9 mouse cellular contexts compared by ENCODE assay signal in the genomic region with DNA sequence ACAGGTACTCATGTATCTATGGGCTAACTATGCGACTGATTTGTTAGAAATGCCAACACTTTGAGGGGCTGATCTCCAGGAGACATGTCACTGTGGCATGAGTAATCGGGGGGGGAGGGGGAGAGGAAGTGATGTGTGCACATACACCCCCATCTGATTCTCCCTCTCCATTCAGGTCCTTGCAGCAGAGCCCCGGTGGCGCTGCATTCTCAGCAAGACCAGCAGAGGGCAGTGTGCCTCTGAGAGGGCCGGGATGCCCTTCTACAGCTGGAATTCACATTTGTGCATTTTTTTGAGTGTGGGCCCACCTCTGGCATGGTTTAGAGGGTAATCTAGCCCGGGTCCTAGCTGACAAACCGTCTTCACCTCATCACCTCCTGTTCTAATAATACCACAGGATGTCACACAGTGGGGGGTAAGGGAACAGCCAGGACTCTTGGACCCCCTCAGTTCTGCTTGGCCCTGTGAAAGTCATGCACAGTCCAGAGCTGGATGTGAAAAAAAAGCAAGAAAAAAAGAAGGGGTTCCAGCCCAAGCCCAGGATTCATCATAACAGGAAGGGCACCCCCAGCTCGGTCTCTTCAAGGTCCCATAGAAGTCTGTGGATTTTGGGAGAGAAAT.
DNase-seq lines count a peak whose midpoint lies in the region; ATAC-seq and TF ChIP-seq lines count a peak whose summit lies in the region.
"Had no signal": no experiment of that assay in that cellular context is flagged by ENCODE, and none has a peak within 500 bp of the region (broad histone marks: within the 10 kb centered on the region; RNA-seq: fewer than 3 reads in every experiment).

No protein-coding gene starts in this region.

- no peak overlapping the region for H3K9ac ChIP-seq in embryonic facial prominence, embryonic 11.5 days (replicated peaks; ENCODE audit: low read length)
- no peak overlapping the region for H3K9ac ChIP-seq in heart, embryonic 14.5 days (ENCODE audit: low read length)
- H3K9ac ChIP-seq in liver, embryonic 14.5 days (replicated peaks), result no peak overlapping the region
- H3K9ac ChIP-seq: embryonic facial prominence, embryonic 12.5 days had no signal

- TF ChIP-seq CTCF in liver, embryonic 14.5 days (IDR thresholded peaks at IDR 0.05; ENCODE audit: low read depth), result peak; percentile 89

- no peak overlapping the region for H3K27ac ChIP-seq in embryonic facial prominence, embryonic 11.5 days (replicated peaks; ENCODE audit: low read depth, low read length)
- no peak overlapping the region for H3K27ac ChIP-seq in heart, embryonic 14.5 days (replicated peaks in 1 of 2; ENCODE audit: control insufficient read depth in 1 of 2, insufficient read depth in 1 of 2, low read depth in 2 of 2, low read length in 2 of 2)
- no peak overlapping the region for H3K27ac ChIP-seq in liver, embryonic 14.5 days
- H3K27ac ChIP-seq: embryonic facial prominence, embryonic 12.5 days had no signal

- no peaks in the 10 kb centered on the region for H3K36me3 ChIP-seq in embryonic facial prominence, embryonic 11.5 days (replicated peaks; ENCODE audit: control insufficient read depth, insufficient read depth, low read depth, low read length)
- H3K36me3 ChIP-seq in heart, embryonic 14.5 days (ENCODE audit: control insufficient read depth, insufficient read depth, low read length), result no peaks in the 10 kb centered on the region
- H3K36me3 ChIP-seq in liver, embryonic 14.5 days (replicated peaks; ENCODE audit: control insufficient read depth, insufficient read depth, low read depth), result no peaks in the 10 kb centered on the region
- H3K36me3 ChIP-seq: embryonic facial prominence, embryonic 12.5 days had no signal

- H3K4me1 ChIP-seq in embryonic facial prominence, embryonic 11.5 days (ENCODE audit: control insufficient read depth, insufficient read depth, low read length), result no peaks in the 10 kb centered on the region
- peaks cover 9 to 12% of the 10 kb centered on the region in 2 experiments for H3K4me1 ChIP-seq in heart, embryonic 14.5 days (ENCODE audit: control insufficient read depth in 2 of 2, insufficient read depth in 2 of 2, low read length in 2 of 2)
- no peaks in the 10 kb centered on the region for H3K4me1 ChIP-seq in liver, embryonic 14.5 days (replicated peaks; ENCODE audit: control insufficient read depth in 2 of 2, insufficient read depth in 2 of 2, low read length in 1 of 2)

- DNase-seq in B cell, adult 2 months, result peak; percentile 7 to 13
- peak; percentile 89 for DNase-seq in adrenal gland, postnatal 14 days
- peak; percentile 82 for DNase-seq in embryonic facial prominence, embryonic 11.5 days (ENCODE audit: low spot score)
- peak; percentile 83 to 86 for DNase-seq in kidney, postnatal 25 days
- no peak for DNase-seq in liver, embryonic 14.5 days (ENCODE audit: low read depth in 3 of 3, low spot score in 3 of 3)
- DNase-seq in ovary, postnatal 14 days (ENCODE audit: low spot score), result peak; percentile 89
- peak; percentile 24 for DNase-seq in urinary bladder, postnatal 10 days (ENCODE audit: low spot score)

- no peak overlapping the region for H3K4me3 ChIP-seq in embryonic facial prominence, embryonic 11.5 days (ENCODE audit: low read depth, low read length)
- H3K4me3 ChIP-seq in heart, embryonic 14.5 days (ENCODE audit: control insufficient read depth in 1 of 2, insufficient read depth in 1 of 2, low read depth in 1 of 2, low read length in 2 of 2), result no peak overlapping the region
- H3K4me3 ChIP-seq in liver, embryonic 14.5 days (ENCODE audit: insufficient read depth in 1 of 2, low read depth in 2 of 2, low read length in 2 of 2), result no peak overlapping the region
- H3K4me3 ChIP-seq: embryonic facial prominence, embryonic 12.5 days had no signal

- H3K9me3 ChIP-seq in embryonic facial prominence, embryonic 11.5 days (replicated peaks; ENCODE audit: control insufficient read depth, low read length), result no peaks in the 10 kb centered on the region
- H3K9me3 ChIP-seq in heart, embryonic 14.5 days (ENCODE audit: control insufficient read depth, low read length), result no peaks in the 10 kb centered on the region
- H3K9me3 ChIP-seq in liver, embryonic 14.5 days (ENCODE audit: control insufficient read depth, low read length), result no peaks in the 10 kb centered on the region
- H3K9me3 ChIP-seq: embryonic facial prominence, embryonic 12.5 days had no signal

- TF ChIP-seq EP300 in liver, embryonic 14.5 days (IDR thresholded peaks at IDR 0.05; ENCODE audit: low read depth), result no peak

- H3K4me2 ChIP-seq in embryonic facial prominence, embryonic 11.5 days (ENCODE audit: low read depth, low read length), result no peak overlapping the region
- H3K4me2 ChIP-seq in heart, embryonic 14.5 days (ENCODE audit: low read length), result no peak overlapping the region
- no peak overlapping the region for H3K4me2 ChIP-seq in liver, embryonic 14.5 days (ENCODE audit: low read depth)
- H3K4me2 ChIP-seq: embryonic facial prominence, embryonic 12.5 days had no signal

- ATAC-seq in embryonic facial prominence, embryonic 11.5 days (replicated peaks; ENCODE audit: insufficient number of reproducible peaks, low FRiP score, low TSS enrichment, low read depth), result peak; percentile 37; the same call in 1 of the 2 replicates
- ATAC-seq in heart, embryonic 14.5 days (ENCODE audit: insufficient number of reproducible peaks, insufficient read depth, low FRiP score, low read depth), result 0 out of 2 replicates have a peak, but pooled peaks have one; percentile 10
- ATAC-seq in liver, embryonic 14.5 days (ENCODE audit: insufficient read depth), result no peak

- H3K27me3 ChIP-seq in embryonic facial prominence, embryonic 11.5 days (ENCODE audit: control insufficient read depth, insufficient read depth, low read length), result no peaks in the 10 kb centered on the region
- peaks cover 3% of the 10 kb centered on the region; the same call in 1 of the 2 replicates for H3K27me3 ChIP-seq in heart, embryonic 14.5 days (ENCODE audit: control insufficient read depth, insufficient read depth, low read length)
- no peaks in the 10 kb centered on the region for H3K27me3 ChIP-seq in liver, embryonic 14.5 days (ENCODE audit: control insufficient read depth, insufficient read depth, low read length)
- H3K27me3 ChIP-seq: embryonic facial prominence, embryonic 12.5 days had no signal

- 20% methylated on average over 8 of the region's 8 CpGs for WGBS in embryonic facial prominence, embryonic 11.5 days
- 18% methylated on average over 8 of the region's 8 CpGs for WGBS in heart, embryonic 14.5 days
- 14% methylated on average over 8 of the region's 8 CpGs for WGBS in liver, embryonic 14.5 days (ENCODE audit: insufficient replicate concordance)

Comparison
In these comparisons a context has a peak if more than half of its experiments do, and no peak if none do; other contexts are left out.
1. DNase-seq: peak in B cell, adult 2 months (2 of 2), adrenal gland, postnatal 14 days (single experiment), embryonic facial prominence, embryonic 11.5 days (single experiment), kidney, postnatal 25 days (2 of 2), ovary, postnatal 14 days (single experiment) and urinary bladder, postnatal 10 days (single experiment); none in liver, embryonic 14.5 days (0 of 3).